ENCODE assay signal across 22 mouse cellular contexts in genomic region chr1:154008593-154009310, GRCm38 (mm10).
DNase-seq lines count a peak whose midpoint lies in the region; ATAC-seq and TF ChIP-seq lines count a peak whose summit lies in the region.
"Had no signal": no experiment of that assay in that cellular context is flagged by ENCODE, and none has a peak within 500 bp of the region (broad histone marks: within the 10 kb centered on the region; RNA-seq: fewer than 3 reads in every experiment).

No protein-coding gene starts in this region.

- no peak overlapping the region for H3K4me2 ChIP-seq in limb, embryonic 12.5 days
- H3K4me2 ChIP-seq in limb, embryonic 14.5 days (replicated peaks; ENCODE audit: low read depth, low read length, severe bottlenecking), result no peak overlapping the region
- H3K4me2 ChIP-seq: intestine, embryonic 15.5 days; liver, embryonic 12.5 days had no signal

- H3K9ac ChIP-seq in limb, embryonic 12.5 days (replicated peaks), result no peak overlapping the region
- no peak overlapping the region for H3K9ac ChIP-seq in limb, embryonic 14.5 days (ENCODE audit: low read depth, low read length, severe bottlenecking)
- H3K9ac ChIP-seq: intestine, embryonic 15.5 days; liver, embryonic 12.5 days had no signal

- no peak for DNase-seq in limb, embryonic 10.5 days (ENCODE audit: low spot score)
- peak; percentile 11 to 19 for DNase-seq in spleen, postnatal 36 days (ENCODE audit: low spot score in 2 of 2)
- no peak for DNase-seq in spleen, postnatal 4 days (ENCODE audit: low spot score in 2 of 2)
- peak; percentile 55 for DNase-seq in limb, embryonic 14.5 days (ENCODE audit: low spot score)
- no peak for DNase-seq in gastrocnemius, adult 18-20 months (ENCODE audit: low spot score)
- DNase-seq in kidney, adult 9 months, result no peak
- DNase-seq: adrenal gland, adult 2 months; cerebellum, adult 2 months; cerebellum, postnatal 36 days; gastrocnemius, postnatal 36 days; kidney, adult 8-10 months; kidney, postnatal 14 days; thymus, postnatal 36 days had no signal

- 0 out of 2 replicates have a peak overlapping the region, but pooled peaks have one; percentile 37 for H3K27ac ChIP-seq in limb, embryonic 12.5 days
- H3K27ac ChIP-seq in limb, embryonic 10.5 days, result no peak overlapping the region
- no peak overlapping the region for H3K27ac ChIP-seq in limb, embryonic 14.5 days (replicated peaks; ENCODE audit: low read depth, low read length)
- H3K27ac ChIP-seq: heart, embryonic 10.5 days; hindbrain, embryonic 10.5 days; intestine, embryonic 15.5 days; liver, embryonic 12.5 days; macrophage; midbrain, embryonic 10.5 days had no signal

- no peak for TF ChIP-seq POLR2A in limb, embryonic 14.5 days (IDR thresholded peaks at IDR 0.05; ENCODE audit: borderline replicate concordance, extremely low read depth, insufficient read depth, insufficient read length)

- ATAC-seq in limb, embryonic 12.5 days (ENCODE audit: insufficient number of reproducible peaks, insufficient read depth, low FRiP score, low TSS enrichment, low read depth), result peak; percentile 79; the same call in 1 of the 2 replicates
- peak; percentile 84 for ATAC-seq in limb, embryonic 14.5 days (ENCODE audit: low FRiP score, low read depth)
- ATAC-seq: forebrain, embryonic 16.5 days; hindbrain, embryonic 16.5 days; intestine, embryonic 15.5 days had no signal

- no peak overlapping the region for H3K4me3 ChIP-seq in limb, embryonic 12.5 days (replicated peaks)
- no peak overlapping the region for H3K4me3 ChIP-seq in limb, embryonic 10.5 days
- H3K4me3 ChIP-seq in limb, embryonic 14.5 days (replicated peaks; ENCODE audit: low read length), result no peak overlapping the region
- H3K4me3 ChIP-seq: heart, embryonic 10.5 days; hindbrain, embryonic 10.5 days; intestine, embryonic 15.5 days; liver, embryonic 12.5 days; midbrain, embryonic 10.5 days had no signal

- 72% methylated on average over 11 of the region's 11 CpGs for WGBS in limb, embryonic 12.5 days
- 88% methylated on average over 11 of the region's 11 CpGs for WGBS in limb, embryonic 10.5 days
- WGBS in limb, embryonic 14.5 days, result 56% methylated on average over 11 of the region's 11 CpGs

- H3K9me3 ChIP-seq in limb, embryonic 12.5 days, result no peaks in the 10 kb centered on the region
- no peaks in the 10 kb centered on the region for H3K9me3 ChIP-seq in limb, embryonic 10.5 days (replicated peaks)
- no peaks in the 10 kb centered on the region for H3K9me3 ChIP-seq in limb, embryonic 14.5 days (ENCODE audit: control insufficient read depth, low read length)
- H3K9me3 ChIP-seq: heart, embryonic 10.5 days; hindbrain, embryonic 10.5 days; intestine, embryonic 15.5 days; liver, embryonic 12.5 days; midbrain, embryonic 10.5 days had no signal

- peaks cover 11% of the 10 kb centered on the region for H3K4me1 ChIP-seq in limb, embryonic 12.5 days (replicated peaks)
- peaks cover 9% of the 10 kb centered on the region for H3K4me1 ChIP-seq in limb, embryonic 10.5 days
- peaks cover 10% of the 10 kb centered on the region; the same call in 1 of the 2 replicates for H3K4me1 ChIP-seq in limb, embryonic 14.5 days (ENCODE audit: control insufficient read depth, insufficient read depth, low read length)
- H3K4me1 ChIP-seq: hindbrain, embryonic 10.5 days; intestine, embryonic 15.5 days; midbrain, embryonic 10.5 days had no signal

- no peaks in the 10 kb centered on the region for H3K27me3 ChIP-seq in limb, embryonic 12.5 days
- no peaks in the 10 kb centered on the region for H3K27me3 ChIP-seq in limb, embryonic 10.5 days (ENCODE audit: low read depth, poor library complexity, severe bottlenecking)
- H3K27me3 ChIP-seq in limb, embryonic 14.5 days (ENCODE audit: control insufficient read depth, insufficient read depth, low read length), result no peaks in the 10 kb centered on the region
- H3K27me3 ChIP-seq: intestine, embryonic 15.5 days; liver, embryonic 12.5 days had no signal

- no peaks in the 10 kb centered on the region for H3K36me3 ChIP-seq in limb, embryonic 12.5 days
- H3K36me3 ChIP-seq in limb, embryonic 10.5 days, result no peaks in the 10 kb centered on the region
- H3K36me3 ChIP-seq in limb, embryonic 14.5 days (ENCODE audit: control insufficient read depth, insufficient read depth, low read length), result no peaks in the 10 kb centered on the region
- H3K36me3 ChIP-seq: heart, embryonic 10.5 days; hindbrain, embryonic 10.5 days; intestine, embryonic 15.5 days; liver, embryonic 12.5 days; midbrain, embryonic 10.5 days had no signal

Comparison
In these comparisons a context has a peak if more than half of its experiments do, and no peak if none do; other contexts are left out.
1. DNase-seq: peak in spleen, postnatal 36 days (2 of 2) and limb, embryonic 14.5 days (single experiment); none in limb, embryonic 10.5 days (single experiment), spleen, postnatal 4 days (0 of 2), gastrocnemius, adult 18-20 months (single experiment) and kidney, adult 9 months (single experiment).